Mouse (Mus musculus) ES-E14 (cell line): ENCODE data around the gene Pacsin3. TPM values are rescaled to one million over a fixed set of nuclear protein-coding genes. Genes with fewer than 3 reads are reported as not detected.

ENCODE experiments used
- DNase-seq: peaks from one replicate; pipeline ENCODE4 v3.0.0-alpha.2; 2013; ENCODE audit warnings: low read depth, low spot score
- H3K27ac ChIP-seq: 2 replicates; pipeline ENCODE4 v1.5.1; 2012; ENCODE audit warnings: low read depth, mild to moderate bottlenecking, low read length, moderate library complexity, mixed read lengths; ENCODE audit not compliant: poor library complexity, insufficient read depth, severe bottlenecking
- H3K36me3 ChIP-seq: 2 replicates; pipeline ENCODE4 v1.6.1; 2012; ENCODE audit warnings: mild to moderate bottlenecking, low read length, moderate library complexity, mixed read lengths; ENCODE audit not compliant: control insufficient read depth, poor library complexity, insufficient read depth, severe bottlenecking
- H3K4me1 ChIP-seq, 2 experiments: fragments of 150-350 bp in 1 of 2; sonication (generic) in 1 of 2; 2 replicates each; pipeline ENCODE4 v1.6.1; 2012; ENCODE audit warnings: low read length in 2 of 2, mild to moderate bottlenecking in 1 of 2, mixed read lengths in 1 of 2; ENCODE audit not compliant: control insufficient read depth in 2 of 2, insufficient read depth in 2 of 2, poor library complexity in 1 of 2
- H3K4me3 ChIP-seq, 2 experiments: fragments of 150-350 bp in 1 of 2; sonication (generic) in 1 of 2; 2 replicates each; pipeline ENCODE4 v1.5.1; 2012; ENCODE audit warnings: low read length in 2 of 2, low read depth in 1 of 2, mild to moderate bottlenecking in 1 of 2, mixed read lengths in 1 of 2; ENCODE audit not compliant: insufficient read depth in 1 of 2, poor library complexity in 1 of 2, severe bottlenecking in 1 of 2
- H3K9ac ChIP-seq: 2 replicates; pipeline ENCODE4 v1.6.1; 2012; ENCODE audit warnings: low read depth, mild to moderate bottlenecking, low read length, mixed read lengths; ENCODE audit not compliant: poor library complexity, insufficient read depth, severe bottlenecking
- H3K9me3 ChIP-seq: fragments of 150-350 bp; sonication (generic); 2 replicates; pipeline ENCODE4 v1.6.1; 2012; ENCODE audit warnings: low read depth, mild to moderate bottlenecking, low read length; ENCODE audit not compliant: control insufficient read depth, insufficient read depth
- CHD2 ChIP-seq: IDR thresholded peaks from 2 replicates; pipeline ENCODE4 v1.6.1; 2014; ENCODE audit warnings: mild to moderate bottlenecking, low read depth, low read length, inconsistent platforms
- HCFC1 ChIP-seq: IDR thresholded peaks from 2 replicates; pipeline ENCODE4 v1.6.1; 2012; ENCODE audit warnings: low read length, inconsistent platforms, borderline replicate concordance; ENCODE audit not compliant: insufficient read depth
- MAFK ChIP-seq: IDR thresholded peaks from 2 replicates; pipeline ENCODE4 v1.6.1; 2014; ENCODE audit warnings: mild to moderate bottlenecking, low read depth, low read length, inconsistent platforms; ENCODE audit not compliant: insufficient read depth
- ZC3H11A ChIP-seq: IDR thresholded peaks from 2 replicates; pipeline ENCODE4 v1.6.1; 2012; ENCODE audit warnings: low read depth, mild to moderate bottlenecking, inconsistent platforms, low read length, borderline replicate concordance
- ZNF384 ChIP-seq: IDR thresholded peaks from 2 replicates; pipeline ENCODE4 v1.6.1; 2012; ENCODE audit warnings: low read depth, low read length, inconsistent platforms
- in situ Hi-C, 2 experiments: fragments of 600-800 bp; cut with MboI; formaldehyde crosslinking; loops; one replicate each; pipeline ENCODE4 v1.15.1; 2025; ENCODE audit warnings: low sequenced_read_pairs in 2 of 2, inconsistent platforms in 1 of 2; ENCODE audit not compliant: unreplicated experiment in 2 of 2
- total RNA-seq: library from RNA; depleted of rRNA; stranded (reverse); fragments of 300-350 nt; gene quantifications from 2 replicates; pipeline ENCODE4 v1.2.3, GENCODE M21; 2012

Pacsin3 gene
- total RNA-seq, 1 experiment: 11.1 TPM

GRCm38 (mm10) chr2:91302845-91303244, 47.1 kb downstream of the Pacsin3 start:
- DNase-seq: no peak
- TF ChIP-seq MAFK: peak; percentile 29; the same call in 1 of the 2 replicates
- TF ChIP-seq CHD2: no peak
- peaks cover 0 to 2% of the 10 kb centered on the region in 2 experiments; a peak in 1 of 4 replicates for H3K4me1 ChIP-seq
- H3K36me3 ChIP-seq: no peaks in the 10 kb centered on the region
- no peak overlapping the region for H3K4me3 ChIP-seq
- no peaks in the 10 kb centered on the region for H3K9me3 ChIP-seq
- H3K9ac ChIP-seq: no peak overlapping the region
- no peak overlapping the region for H3K27ac ChIP-seq
- in situ Hi-C loops: no loop called here

- TF ChIP-seq ZNF384 (no peak), CHD2 (no peak), MAFK (no peak), ZC3H11A (no peak), HCFC1 (no peak)
- in situ Hi-C loops: no loop called here
- H3K36me3 ChIP-seq: no peaks in the 10 kb centered on the region
These were observed 50.2 kb downstream of the Pacsin3 start for GRCm38 (mm10) chr2:91305926-91306325.

GRCm38 (mm10) chr2:91306589-91306988, 50.8 kb downstream of the Pacsin3 start:
- no peak overlapping the region for H3K9ac ChIP-seq
- DNase-seq: no peak
- in situ Hi-C loops: no loop called here
- H3K27ac ChIP-seq: no peak overlapping the region
- no peak overlapping the region for H3K4me3 ChIP-seq
- H3K4me1 ChIP-seq: peaks cover 0 to 2% of the 10 kb centered on the region in 2 experiments; a peak in 1 of 4 replicates
- no peaks in the 10 kb centered on the region for H3K36me3 ChIP-seq
- H3K9me3 ChIP-seq: no peaks in the 10 kb centered on the region
- TF ChIP-seq ZC3H11A (no peak), ZNF384 (no peak), HCFC1 (no peak), CHD2 (no peak), MAFK (no peak)

More at GRCm38 (mm10) chr2:91305926-91306325, 50.2 kb downstream of the Pacsin3 start:
- Histone ChIP-seq H3K27ac (no peak overlapping the region), H3K9ac (no peak overlapping the region), H3K9me3 (no peaks in the 10 kb centered on the region), H3K4me3 (no peak overlapping the region), H3K4me1 (peaks cover 0 to 2% of the 10 kb centered on the region in 2 experiments; a peak in 1 of 4 replicates)
- DNase-seq: no peak

- H3K4me1 ChIP-seq: no peaks in the 10 kb centered on the region
- TF ChIP-seq ZNF384: no peak
- no peak for TF ChIP-seq HCFC1
- TF ChIP-seq CHD2: no peak
- TF ChIP-seq MAFK: no peak
- no peak for TF ChIP-seq ZC3H11A
- DNase-seq: no peak
- no peak overlapping the region for H3K27ac ChIP-seq
- no peaks in the 10 kb centered on the region for H3K9me3 ChIP-seq
- in situ Hi-C loops: no loop called here
- no peak overlapping the region for H3K9ac ChIP-seq
- no peak overlapping the region for H3K4me3 ChIP-seq
- no peaks in the 10 kb centered on the region for H3K36me3 ChIP-seq
These were observed 52.9 kb downstream of the Pacsin3 start for GRCm38 (mm10) chr2:91308680-91309079.

GRCm38 (mm10) chr2:91309546-91309945, 53.8 kb downstream of the Pacsin3 start:
- DNase-seq: no peak
- no peaks in the 10 kb centered on the region for H3K36me3 ChIP-seq
- H3K4me1 ChIP-seq: no peaks in the 10 kb centered on the region
- H3K4me3 ChIP-seq: no peak overlapping the region
- TF ChIP-seq HCFC1: no peak
- TF ChIP-seq CHD2: no peak
- no peak for TF ChIP-seq MAFK
- no peak for TF ChIP-seq ZNF384
- no peak for TF ChIP-seq ZC3H11A
- H3K27ac ChIP-seq: no peak overlapping the region
- in situ Hi-C loops: no loop called here
- no peak overlapping the region for H3K9ac ChIP-seq
- H3K9me3 ChIP-seq: no peaks in the 10 kb centered on the region
